Mouse (Mus musculus): ENCODE measurements around the gene Abhd12b.

Gene Abhd12b

DNA sequence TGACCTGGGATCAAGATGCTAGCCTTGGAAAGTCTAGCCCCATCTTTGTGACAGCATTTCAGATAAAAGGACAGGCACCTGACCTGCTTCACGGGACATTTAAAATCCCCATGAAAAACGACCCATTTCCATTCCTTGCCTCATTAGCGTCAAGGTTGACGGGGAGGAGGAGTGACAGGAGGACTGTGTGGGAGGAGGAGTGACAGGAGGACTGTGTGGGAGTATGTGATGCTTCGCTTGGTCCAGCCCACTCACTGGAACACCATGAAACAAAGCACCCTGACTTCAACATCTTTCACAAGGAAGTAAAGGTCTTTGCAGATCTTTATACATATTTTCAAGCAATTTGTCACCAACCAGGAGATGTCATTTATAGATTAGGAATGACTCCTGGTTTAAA is 54.3 kb downstream of the Abhd12b start:
- DNase-seq (ENCODE audit: low spot score): no peak

DNA sequence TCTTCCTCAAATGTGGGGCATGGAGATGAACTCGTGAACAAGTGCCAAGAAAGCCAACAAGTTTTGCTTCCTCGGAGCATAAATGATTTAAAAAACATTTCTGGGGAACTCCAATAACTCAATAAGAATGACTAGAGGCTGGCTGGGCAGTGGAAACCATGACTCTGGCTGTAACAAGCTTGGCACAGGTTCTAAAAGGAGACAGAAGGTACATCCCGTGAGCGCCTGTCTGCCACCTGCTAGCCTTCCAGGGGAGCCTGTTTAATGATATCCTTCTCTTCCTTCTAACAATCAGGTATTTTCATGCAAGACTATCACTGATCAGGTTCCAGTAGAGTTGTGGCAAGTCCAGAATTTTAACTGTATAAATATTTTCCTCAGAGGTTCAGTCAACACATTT is 58.6 kb downstream of the Abhd12b start:
- no peak for DNase-seq (ENCODE audit: low spot score)

DNA sequence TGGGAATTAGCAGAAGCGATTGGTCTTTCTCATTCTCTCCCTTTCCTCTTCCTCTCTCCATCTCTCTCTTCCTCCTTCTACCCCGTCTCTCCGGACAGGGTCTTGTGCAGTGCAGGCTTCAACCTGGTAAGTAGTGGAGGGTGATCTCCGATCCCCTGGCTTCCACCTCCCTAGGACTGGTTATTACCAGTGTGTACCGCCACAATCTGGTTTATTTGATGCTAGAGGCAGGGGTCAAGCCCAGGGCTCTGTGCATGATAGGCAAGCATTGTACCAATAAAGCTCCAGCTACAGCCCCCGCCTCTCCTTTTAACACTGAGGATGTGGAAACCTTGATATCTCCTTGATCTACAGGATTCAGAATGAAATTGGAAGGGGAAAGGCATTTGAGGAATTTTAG is 59.7 kb downstream of the Abhd12b start:
- no peak for DNase-seq (ENCODE audit: low spot score)

DNA sequence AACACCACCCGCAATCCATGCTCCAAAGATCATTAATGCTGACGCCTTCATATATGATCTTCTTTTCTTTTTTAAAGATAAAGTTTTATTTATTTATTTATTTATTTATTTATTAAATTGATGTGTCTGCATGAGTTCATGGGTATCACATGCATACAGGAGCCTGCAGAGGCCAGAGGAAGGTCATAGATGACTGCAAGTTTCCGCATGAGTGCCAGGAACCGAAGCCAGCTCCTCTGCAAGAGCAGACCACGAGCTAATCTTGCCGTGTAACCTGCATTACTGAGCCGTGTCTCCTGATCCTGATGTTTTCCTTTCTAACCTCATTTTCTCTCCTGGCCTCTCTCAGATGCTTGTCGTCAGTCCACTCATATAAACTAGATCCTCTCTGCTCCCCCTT is 60.3 kb downstream of the Abhd12b start:
- DNase-seq (ENCODE audit: low spot score): no peak

DNA sequence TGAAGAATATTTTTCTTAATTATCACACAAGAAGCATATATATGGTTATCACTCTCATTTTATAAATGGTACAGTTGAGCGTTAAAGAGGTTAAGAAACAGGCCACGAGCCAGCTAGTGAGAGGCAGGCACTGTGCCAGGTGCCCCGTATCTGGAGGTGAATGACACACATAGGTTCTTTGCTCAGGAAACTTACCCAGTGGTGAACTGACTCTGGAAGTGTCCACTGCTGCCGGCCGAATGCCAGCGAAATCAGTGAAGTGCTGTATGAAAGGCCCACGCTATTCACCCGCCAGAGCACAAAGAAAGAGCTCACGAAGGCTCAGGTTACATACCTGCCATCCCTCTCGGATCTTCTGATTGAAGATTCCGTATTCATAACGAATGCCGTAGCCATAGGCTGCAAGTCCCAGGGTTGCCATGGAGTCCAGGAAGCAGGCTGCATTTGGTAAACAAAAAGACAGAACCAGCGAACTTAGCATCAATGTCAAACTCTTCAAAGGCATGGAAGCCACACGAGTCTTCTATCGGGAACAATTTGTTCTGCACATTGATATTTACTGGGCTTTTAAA is 62.4 kb downstream of the Abhd12b start:
- DNase-seq (ENCODE audit: low spot score): no peak

DNA sequence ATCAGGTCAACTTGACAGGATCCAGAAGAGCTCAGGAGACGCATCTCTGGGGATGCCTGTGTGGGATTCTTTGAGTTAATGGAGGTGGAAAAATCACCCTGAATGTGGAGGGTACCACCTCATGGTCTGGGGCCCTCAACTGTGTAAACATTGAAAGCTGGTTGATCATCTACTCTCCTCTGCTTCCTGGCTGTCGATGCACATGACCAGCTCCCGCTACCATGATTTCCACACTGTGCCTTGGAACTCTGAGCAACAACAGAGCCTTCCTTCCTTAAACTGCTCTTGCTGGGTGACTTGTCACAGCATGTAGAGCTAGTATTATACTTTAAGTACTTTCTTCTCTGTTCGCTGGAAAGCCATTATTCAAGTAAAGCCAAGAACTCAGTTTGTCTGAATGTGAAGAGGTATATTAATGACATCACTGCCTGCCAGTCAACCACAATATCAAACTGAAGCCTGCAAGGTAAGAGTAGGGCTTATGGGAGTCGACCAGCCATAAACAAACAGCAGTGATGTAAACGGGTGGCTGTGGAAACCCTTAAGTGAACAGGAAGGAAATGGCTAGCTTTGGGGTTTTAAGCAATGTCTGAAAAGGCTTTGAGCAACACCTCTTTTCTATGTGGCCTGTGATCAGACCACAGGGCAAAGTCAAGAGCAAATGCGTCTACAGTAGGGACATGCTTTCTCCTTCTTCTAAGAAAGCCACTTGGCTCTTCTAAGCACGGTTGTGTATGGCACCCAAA is 65.0 kb downstream of the Abhd12b start:
- peak; percentile 74 for DNase-seq (ENCODE audit: low spot score)

DNA sequence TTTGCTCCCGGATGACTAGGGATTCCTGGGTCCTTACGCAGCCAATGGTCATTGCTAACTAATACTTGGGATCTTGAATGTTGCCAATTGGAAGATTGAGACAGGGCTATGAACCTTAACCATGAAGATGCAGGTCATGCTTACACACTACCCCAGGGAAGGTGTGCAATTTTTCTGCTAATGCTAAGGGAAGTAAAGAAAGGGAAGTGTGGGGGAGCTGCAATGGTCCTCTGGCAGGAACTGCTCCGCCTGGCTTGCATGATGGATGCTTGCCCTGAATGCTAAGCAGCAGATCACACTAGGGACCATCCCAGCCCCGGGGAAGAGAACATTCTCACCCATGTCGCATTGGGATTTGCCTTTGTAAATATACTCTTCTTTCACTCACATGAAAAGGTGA is 67.5 kb downstream of the Abhd12b start:
- no peak for DNase-seq (ENCODE audit: low spot score)

DNA sequence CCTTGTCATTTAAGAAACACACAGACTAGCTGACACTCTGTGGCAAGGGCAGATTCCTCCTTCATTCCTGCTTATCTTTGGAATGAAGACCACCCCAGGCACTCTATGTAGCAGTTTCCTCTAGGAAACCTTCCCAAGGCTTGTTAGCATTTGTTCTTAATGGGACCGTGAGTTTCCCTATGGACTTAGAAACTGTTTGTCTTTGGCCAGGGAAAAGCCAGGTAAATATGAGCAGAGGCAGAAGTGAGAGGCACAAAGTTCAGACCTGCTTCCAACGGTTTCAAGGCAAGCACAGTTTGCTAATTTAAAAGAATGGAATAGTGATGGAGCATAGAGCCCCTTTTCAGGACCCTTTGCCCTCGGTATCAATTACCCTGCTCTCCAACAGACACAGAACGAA is 69.4 kb downstream of the Abhd12b start:
- DNase-seq (ENCODE audit: low spot score): no peak

DNA sequence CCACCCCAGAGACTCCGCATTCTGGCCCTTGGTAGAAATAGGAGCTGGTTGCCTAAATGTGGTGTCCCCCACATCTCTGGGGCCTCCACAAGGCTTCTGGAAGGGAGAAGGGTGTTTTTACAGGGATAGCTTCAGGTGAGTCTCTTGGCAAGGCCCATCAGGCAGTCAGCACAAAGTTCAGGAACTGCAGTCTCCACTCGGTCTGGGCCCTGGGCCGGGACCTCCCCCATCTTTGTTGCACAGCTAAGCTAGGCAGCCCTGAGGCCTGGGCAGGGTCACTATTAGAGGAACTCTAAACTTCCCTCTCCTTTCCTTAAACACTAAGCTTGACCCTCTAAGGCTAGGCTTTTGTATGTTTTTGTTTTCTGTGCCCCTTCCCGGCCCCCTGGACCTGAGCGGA is 72.7 kb downstream of the Abhd12b start:
- no peak for DNase-seq (ENCODE audit: low spot score)

DNA sequence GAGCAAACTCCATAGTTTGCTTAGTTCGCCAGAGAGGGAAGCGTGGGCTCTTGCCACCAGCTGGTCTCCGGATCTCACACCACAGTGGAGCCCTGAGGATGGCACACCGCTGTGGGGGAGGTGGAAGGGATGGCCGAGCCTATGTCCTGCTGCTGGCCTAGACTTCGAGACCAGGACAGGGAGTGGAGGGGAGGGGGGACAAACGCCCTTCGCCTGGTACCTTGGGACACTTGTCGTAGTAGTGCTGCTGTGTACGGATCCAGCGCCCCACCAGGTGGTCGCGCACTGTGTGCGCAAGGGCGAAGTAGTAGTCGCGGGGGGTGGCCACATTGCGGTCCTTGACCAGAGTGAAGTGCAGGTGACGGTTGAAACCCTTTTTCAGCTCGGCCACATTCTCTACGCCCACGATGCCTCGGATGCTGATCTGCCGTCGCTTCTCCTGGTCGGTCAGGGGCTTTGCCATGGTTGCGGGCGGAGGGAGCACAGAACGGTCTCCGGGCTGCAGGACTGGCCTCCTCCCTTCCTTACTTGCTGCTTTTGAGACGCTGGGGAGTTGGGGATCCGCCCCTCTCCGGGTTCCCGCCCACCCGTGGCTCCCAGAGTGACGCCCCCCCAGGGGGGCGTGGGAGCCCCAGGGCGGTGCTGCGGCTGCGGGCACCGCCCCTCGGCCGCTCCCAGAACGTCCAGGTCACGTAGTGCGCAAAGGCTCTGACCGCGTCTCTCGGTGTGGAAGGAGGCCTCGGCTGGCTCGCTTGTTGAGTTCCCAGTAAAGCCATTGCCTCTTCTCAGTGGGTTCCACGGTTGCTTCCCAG is 73.4 kb downstream of the Abhd12b start:
- DNase-seq (ENCODE audit: low spot score): peak; percentile 48

DNA sequence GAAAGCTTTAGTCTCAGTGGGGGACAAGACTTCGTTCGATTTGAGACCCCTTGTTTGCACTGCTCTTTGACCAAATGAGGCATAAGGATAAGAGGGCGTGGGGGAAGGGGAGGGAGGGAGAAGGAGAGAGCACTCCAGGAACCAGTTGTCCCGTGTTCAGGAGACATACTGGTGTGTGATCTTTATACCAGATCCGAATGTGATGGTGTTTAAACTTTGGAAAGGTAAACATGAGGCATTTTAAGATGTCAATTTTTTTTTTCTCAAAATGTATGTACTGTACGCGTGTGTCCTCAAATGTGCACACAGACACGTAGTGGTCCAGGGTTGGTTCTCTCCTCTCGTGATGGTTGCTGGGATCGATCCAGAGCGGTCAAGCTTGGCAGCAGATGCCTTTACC is 74.2 kb downstream of the Abhd12b start:
- DNase-seq (ENCODE audit: low spot score): no peak

DNA sequence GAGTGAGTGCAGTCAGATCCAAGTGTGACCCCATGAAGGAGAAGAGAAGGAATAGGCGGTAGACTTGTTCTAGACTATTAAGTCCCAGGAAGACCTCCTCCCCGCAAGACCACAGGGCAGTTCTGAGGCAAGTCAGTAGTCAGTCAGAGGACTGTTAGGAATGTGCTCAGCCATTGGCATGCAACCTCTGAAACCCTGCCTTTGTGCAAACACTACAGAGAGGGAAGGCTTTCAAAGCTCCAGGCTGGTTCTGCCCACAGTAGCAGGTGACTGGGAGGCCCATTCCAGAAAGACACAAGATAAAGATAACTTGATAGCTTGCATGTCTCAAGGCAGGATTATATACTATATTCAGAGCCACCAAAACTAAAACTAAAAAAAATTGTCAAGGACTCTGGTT is 77.4 kb downstream of the Abhd12b start, which contains the start of gene Pygl:
Pygl (minus strand) TSS at position 195 of the 400 bp plus-strand sequence.
- no peak for DNase-seq (ENCODE audit: low spot score)

DNA sequence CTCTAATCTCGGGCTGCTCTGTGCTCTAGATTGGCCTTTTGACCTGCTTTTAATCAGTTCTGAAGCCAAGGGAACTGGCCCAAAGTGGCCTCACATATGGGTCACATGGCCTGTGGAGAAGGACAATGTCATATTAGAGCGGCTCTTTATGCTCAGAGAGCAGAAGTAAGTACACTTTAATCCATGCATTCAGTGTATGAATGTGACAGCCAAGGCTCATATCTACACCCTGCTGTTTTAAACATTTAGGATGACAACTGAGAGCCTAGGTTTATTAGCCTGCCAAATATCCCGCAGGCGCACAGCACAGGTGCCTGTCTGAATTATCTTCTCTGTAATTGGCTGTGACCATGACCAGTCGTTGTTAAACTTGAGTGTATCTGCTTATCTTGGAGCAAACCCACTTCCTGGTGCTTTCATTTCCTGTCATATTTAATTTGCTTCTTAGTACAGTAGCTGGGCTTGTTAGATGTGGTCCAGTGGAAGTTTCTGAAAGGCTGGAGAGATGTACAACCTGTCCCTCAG is 78.1 kb downstream of the Abhd12b start:
- peak; percentile 35 for DNase-seq (ENCODE audit: low spot score)
